Mouse (Mus musculus): Measurements from ENCODE around the gene Zfand2a.

DNA sequence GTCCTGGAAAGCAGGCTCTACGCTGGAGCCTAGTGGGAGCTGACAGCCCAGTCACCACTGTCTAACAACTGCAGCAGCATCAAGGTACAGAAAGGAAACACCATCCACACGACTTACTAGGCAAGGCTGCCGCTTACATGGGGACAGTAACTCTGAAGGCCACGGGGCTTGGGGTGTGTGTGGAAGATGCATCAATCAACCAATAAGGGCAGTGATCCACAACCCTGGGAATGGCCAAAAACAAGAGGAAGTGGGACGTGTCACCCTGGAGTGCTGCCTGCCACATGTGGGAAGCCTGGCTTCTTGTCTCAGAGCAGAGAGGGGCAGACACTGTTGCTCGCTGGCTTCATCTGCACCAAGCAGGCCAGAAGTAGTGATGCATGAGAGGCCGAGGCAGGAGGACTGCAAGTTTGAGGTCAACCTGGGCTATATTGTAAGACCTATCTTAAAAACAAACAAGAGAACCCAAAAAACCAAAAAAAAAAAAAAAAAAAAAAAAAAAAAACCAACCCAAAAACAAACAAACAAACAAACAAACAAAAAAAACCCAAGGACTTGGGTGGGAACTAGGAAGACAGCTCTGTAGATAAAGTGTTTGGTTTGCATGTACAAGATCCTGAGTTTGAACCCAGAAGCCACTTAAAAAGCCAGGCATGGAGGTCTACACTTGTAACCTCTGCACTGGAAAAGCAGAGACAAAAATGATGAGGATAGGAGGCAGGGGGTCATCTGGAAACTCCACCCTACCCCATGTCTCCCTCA, 51.4 kb downstream of the Zfand2a start:
- TF ChIP-seq CTCF (IDR thresholded peaks at IDR 0.05; ENCODE audit: control insufficient read depth, insufficient read depth, insufficient replicate concordance, low read depth, low read length), result no peak
- TF ChIP-seq POLR2A (IDR thresholded peaks at IDR 0.05; ENCODE audit: control insufficient read depth, low read depth, low read length), result no peak
